Mouse (Mus musculus) heart, adult 2 months (tissue): ENCODE measurements around the gene Mob3b.

Experiments used
- CTCF ChIP-seq: fragments of 200-600 bp; IDR thresholded peaks from 2 replicates; pipeline ENCODE4 v1.8.1; 2022; ENCODE audit warnings: antibody characterized with exemption, mild to moderate bottlenecking, moderate library complexity
- EP300 ChIP-seq: fragments of 200-500 bp; IDR thresholded peaks from 2 replicates; pipeline ENCODE4 v1.6.1; 2011; ENCODE audit warnings: low read depth, low read length, control low read depth; ENCODE audit not compliant: insufficient read depth

DNA sequence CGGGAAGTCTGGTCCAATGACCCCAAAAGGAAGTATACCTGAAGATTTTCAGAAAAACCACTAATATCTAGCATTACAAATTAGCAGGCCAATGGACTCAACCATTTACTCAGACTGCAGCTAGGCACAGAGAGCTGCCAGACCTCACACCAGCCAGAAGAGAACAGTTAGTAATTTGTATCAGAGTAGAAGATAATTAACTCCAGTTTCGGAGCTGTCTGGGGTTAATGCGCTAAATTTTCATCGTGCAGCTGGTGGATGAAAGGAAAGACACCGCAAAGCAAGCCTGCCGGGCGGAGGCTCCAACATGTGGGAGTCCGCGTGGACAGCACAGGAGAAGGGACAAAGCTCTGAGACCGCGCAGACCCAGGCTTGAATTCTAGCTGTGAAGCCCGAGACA is 36.2 kb downstream of the Mob3b start:
- TF ChIP-seq CTCF, result no peak
- TF ChIP-seq EP300, result no peak
